Mouse (Mus musculus) forebrain, embryonic 13.5 days (tissue): Measurements from ENCODE around the gene Nhsl2. TPM values are rescaled to one million over a fixed set of nuclear protein-coding genes. Genes with fewer than 3 reads are reported as not detected.

Experiments
- ATAC-seq: fragments of 200-750 bp; cut with Nextera tagmentation; 2 replicates; pipeline ENCODE4 v1.8.0; 2017
- H3K27ac ChIP-seq: fragments of 300-500 bp; sonication (generic); 2 replicates; pipeline ENCODE4 v1.5.1; 2015; ENCODE audit warnings: inconsistent platforms, mild to moderate bottlenecking, moderate library complexity
- H3K27me3 ChIP-seq: fragments of 300-500 bp; sonication (generic); 2 replicates; pipeline ENCODE4 v1.6.1; 2015; ENCODE audit warnings: mild to moderate bottlenecking, inconsistent platforms
- H3K36me3 ChIP-seq: fragments of 300-500 bp; sonication (generic); 2 replicates; pipeline ENCODE4 v1.6.1; 2015; ENCODE audit warnings: mild to moderate bottlenecking, inconsistent platforms; ENCODE audit not compliant: poor library complexity, severe bottlenecking
- H3K4me1 ChIP-seq: fragments of 300-500 bp; sonication (generic); 2 replicates; pipeline ENCODE4 v1.6.1; 2015; ENCODE audit warnings: inconsistent platforms
- H3K4me2 ChIP-seq: fragments of 300-500 bp; sonication (generic); 2 replicates; pipeline ENCODE4 v1.6.1; 2015; ENCODE audit warnings: inconsistent platforms, mild to moderate bottlenecking, moderate library complexity
- H3K4me3 ChIP-seq: fragments of 300-500 bp; sonication (generic); 2 replicates; pipeline ENCODE4 v1.5.1; 2015; ENCODE audit warnings: mild to moderate bottlenecking, inconsistent platforms
- H3K9ac ChIP-seq: fragments of 300-500 bp; sonication (generic); 2 replicates; pipeline ENCODE4 v1.6.1; 2015; ENCODE audit warnings: mild to moderate bottlenecking, inconsistent platforms
- H3K9me3 ChIP-seq: fragments of 300-500 bp; sonication (generic); replicated peaks from 2 replicates; pipeline ENCODE4 v1.6.1; 2016; ENCODE audit warnings: inconsistent platforms
- WGBS: fragments of 180-500 bp; shearing (Covaris S2); methylation state at CpG from one replicate; pipeline ENCODE4 v1.1.7; 2015; 5-methylcytosine and 5-hydroxymethylcytosine counted together
- polyA plus RNA-seq: library from polyadenylated mRNA; unstranded; fragments of >200 nt; fragmentation: Nextera tagmentation; extraction: Ambion mirVana; gene quantifications from 2 replicates; pipeline ENCODE4 v1.2.1, GENCODE M21; 2015

Nhsl2 gene
- polyA plus RNA-seq, 1 experiment from 2014 or later, result 6.2 TPM

DNA sequence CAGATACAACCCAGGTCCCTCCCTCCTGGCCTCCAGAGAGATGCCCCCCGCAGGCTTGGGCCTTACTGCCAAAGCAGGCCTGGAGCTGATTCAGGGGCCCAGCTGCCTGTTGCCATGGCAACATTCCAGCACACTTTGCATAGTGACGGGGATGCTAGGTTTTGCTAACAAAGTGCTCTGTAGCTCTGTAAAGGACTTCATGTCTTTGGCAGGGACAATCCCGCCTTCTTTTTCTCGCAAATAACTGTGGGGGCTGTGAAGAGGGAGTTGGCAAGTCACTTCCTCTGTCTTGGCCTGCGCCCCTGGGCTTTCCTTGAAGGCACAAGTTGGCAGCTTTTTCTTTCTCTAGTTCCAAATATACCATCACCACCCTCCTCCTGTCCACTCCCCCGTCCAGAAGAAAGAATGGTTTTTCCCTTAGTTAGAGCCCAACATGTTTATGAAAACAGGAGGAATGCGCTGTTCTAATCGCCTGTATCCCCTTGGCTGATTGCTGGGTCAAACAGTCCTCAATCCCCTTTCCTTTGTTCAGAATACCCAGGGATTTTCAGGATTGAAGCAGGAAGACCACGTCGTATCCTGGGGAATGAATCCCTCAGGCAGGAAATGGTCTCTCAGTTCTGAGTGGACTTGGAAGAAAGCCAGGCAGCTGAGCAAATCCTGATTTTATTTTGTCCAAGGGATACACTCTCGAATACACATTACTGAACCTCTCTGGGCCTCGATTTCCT lies 144.8 kb downstream of the Nhsl2 start:
- peak overlapping the region; percentile 21; the same call in 1 of the 2 replicates for H3K4me2 ChIP-seq
- H3K4me1 ChIP-seq, result peaks cover 10% of the 10 kb centered on the region; the same call in 1 of the 2 replicates
- H3K27me3 ChIP-seq, result peaks cover 17% of the 10 kb centered on the region; the same call in 1 of the 2 replicates
- H3K27ac ChIP-seq, result peak overlapping the region; percentile 77
- WGBS, result 23% methylated on average over 12 of the region's 12 CpGs
- no peak overlapping the region for H3K9ac ChIP-seq
- H3K9me3 ChIP-seq, result no peaks in the 10 kb centered on the region
- ATAC-seq, result peak; percentile 92
- H3K4me3 ChIP-seq, result no peak overlapping the region
- no peaks in the 10 kb centered on the region for H3K36me3 ChIP-seq

- ATAC-seq, result no peak
- Histone ChIP-seq H3K9ac (no peak overlapping the region), H3K27me3 (peaks cover 21% of the 10 kb centered on the region; the same call in 1 of the 2 replicates), H3K4me1 (peaks cover 10% of the 10 kb centered on the region; the same call in 1 of the 2 replicates), H3K4me2 (no peak overlapping the region), H3K9me3 (no peaks in the 10 kb centered on the region), H3K36me3 (no peaks in the 10 kb centered on the region), H3K27ac (no peak overlapping the region), H3K4me3 (no peak overlapping the region)
- WGBS, result 65% methylated on average over 2 of the region's 2 CpGs
Observed at GRCm38 (mm10) chrX:101996726-101997125, 147.5 kb downstream of the Nhsl2 start.

DNA sequence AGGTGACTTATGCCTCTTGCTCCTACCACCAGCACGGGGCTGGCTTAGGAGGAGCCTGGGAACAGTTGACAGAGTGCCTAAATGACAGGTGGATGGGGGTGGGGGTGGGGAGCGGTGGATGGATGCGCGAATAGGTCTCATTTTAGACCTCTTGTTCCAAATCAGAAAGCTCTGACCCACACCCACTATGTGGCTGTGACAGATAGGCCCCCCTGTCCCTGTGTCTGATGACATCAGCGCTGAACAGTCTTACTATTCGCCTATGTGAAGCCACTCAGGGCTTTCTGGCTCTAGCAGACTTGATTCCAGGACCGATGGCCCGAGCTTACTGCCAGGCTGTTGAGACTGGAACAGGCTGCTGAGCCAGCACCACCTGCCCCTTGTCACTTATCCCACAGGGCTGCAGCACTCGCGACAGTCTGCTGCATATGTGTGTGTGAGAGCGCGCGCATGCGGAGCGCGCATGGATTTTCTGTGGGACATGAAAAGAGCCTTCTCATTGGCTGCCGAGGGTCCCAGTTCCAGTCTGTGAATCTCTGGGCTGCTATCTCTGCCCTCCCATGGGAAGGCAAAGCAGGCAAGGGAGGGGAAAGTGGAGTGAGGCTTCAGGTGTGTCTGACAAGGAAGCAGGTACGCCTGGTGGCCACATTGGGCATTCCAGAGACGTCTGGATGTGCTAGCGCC lies 154.6 kb downstream of the Nhsl2 start:
- WGBS, result 16% methylated on average over 20 of the region's 20 CpGs
- H3K4me2 ChIP-seq, result peak overlapping the region; percentile 59
- H3K36me3 ChIP-seq, result no peaks in the 10 kb centered on the region
- peak overlapping the region; percentile 34 for H3K9ac ChIP-seq
- peaks cover 10% of the 10 kb centered on the region for H3K4me1 ChIP-seq
- H3K27me3 ChIP-seq, result peaks cover 64% of the 10 kb centered on the region
- ATAC-seq, result peak; percentile 89
- no peaks in the 10 kb centered on the region for H3K9me3 ChIP-seq
- peak overlapping the region; percentile 34 for H3K4me3 ChIP-seq
- H3K27ac ChIP-seq, result no peak overlapping the region

DNA sequence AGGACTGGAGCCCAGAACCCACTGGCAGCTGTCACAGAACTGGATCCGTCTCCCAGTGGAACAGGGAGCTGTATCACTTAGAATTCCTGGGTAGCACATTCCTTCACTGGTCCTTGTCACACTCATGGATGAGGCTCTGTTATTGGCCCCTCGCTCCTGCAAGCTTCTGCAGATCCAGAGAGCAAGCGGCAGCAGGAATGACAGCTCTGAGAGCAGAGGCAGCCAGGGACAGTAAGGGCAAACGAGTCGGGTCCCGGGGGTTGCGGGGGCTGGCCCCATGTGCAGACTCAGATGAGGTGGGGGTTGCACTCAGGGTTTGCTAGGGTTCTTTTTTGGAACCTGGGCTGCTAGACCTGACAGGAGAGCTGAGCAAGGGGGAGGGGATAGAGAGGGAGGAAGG lies 155.2 kb downstream of the Nhsl2 start:
- H3K9ac ChIP-seq, result peak overlapping the region; percentile 34; the same call in 1 of the 2 replicates
- 18% methylated on average over 7 of the region's 7 CpGs for WGBS
- H3K4me3 ChIP-seq, result peak overlapping the region; percentile 34
- peaks cover 64% of the 10 kb centered on the region for H3K27me3 ChIP-seq
- ATAC-seq, result peak; percentile 46
- peak overlapping the region; percentile 59 for H3K4me2 ChIP-seq
- no peak overlapping the region for H3K27ac ChIP-seq
- H3K36me3 ChIP-seq, result no peaks in the 10 kb centered on the region
- H3K9me3 ChIP-seq, result no peaks in the 10 kb centered on the region
- peaks cover 10% of the 10 kb centered on the region for H3K4me1 ChIP-seq

DNA sequence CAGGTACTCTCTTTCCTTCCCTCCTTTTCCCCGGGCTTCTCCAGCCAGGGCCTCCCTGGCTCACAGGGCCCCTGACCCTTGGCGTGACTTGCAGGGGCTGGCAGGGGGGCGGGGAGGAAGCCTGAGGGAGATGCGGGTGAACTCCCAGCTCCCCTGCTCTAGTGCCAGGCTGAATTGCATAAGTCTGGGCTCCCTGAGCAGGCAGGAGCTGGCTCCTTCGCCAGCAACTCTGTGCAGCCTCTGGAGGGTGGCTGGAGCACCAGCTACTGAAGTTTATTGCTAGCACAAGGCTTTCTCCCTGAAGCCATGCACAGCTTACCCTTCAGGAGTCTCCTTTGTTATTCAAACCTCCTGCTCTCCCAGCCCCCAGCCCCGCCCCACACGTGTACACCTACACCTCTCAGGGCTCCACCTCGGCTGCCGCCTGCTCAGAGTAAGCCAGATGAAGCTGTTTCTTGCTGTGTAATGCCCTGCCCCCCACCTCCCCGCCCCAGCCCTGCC lies 156.0 kb downstream of the Nhsl2 start:
- Histone ChIP-seq H3K4me1 (peaks cover 10% of the 10 kb centered on the region), H3K4me2 (peak overlapping the region; percentile 59), H3K36me3 (no peaks in the 10 kb centered on the region), H3K9me3 (no peaks in the 10 kb centered on the region), H3K9ac (no peak overlapping the region), H3K4me3 (peak overlapping the region; percentile 23), H3K27me3 (peaks cover 61% of the 10 kb centered on the region), H3K27ac (no peak overlapping the region)
- 8% methylated on average over 6 of the region's 10 CpGs for WGBS
- ATAC-seq, result no peak

- Histone ChIP-seq H3K36me3 (no peaks in the 10 kb centered on the region), H3K9ac (no peak overlapping the region), H3K27ac (no peak overlapping the region), H3K4me3 (no peak overlapping the region), H3K27me3 (peaks cover 45% of the 10 kb centered on the region), H3K4me2 (no peak overlapping the region), H3K4me1 (peaks cover 10% of the 10 kb centered on the region), H3K9me3 (no peaks in the 10 kb centered on the region)
- no peak for ATAC-seq
- 63% methylated on average over 2 of the region's 2 CpGs for WGBS
Observed at GRCm38 (mm10) chrX:102007935-102008334, 158.8 kb downstream of the Nhsl2 start.

- H3K9ac ChIP-seq, result no peak overlapping the region
- ATAC-seq, result no peak
- H3K4me1 ChIP-seq, result no peaks in the 10 kb centered on the region
- peaks cover 23% of the 10 kb centered on the region for H3K27me3 ChIP-seq
- H3K36me3 ChIP-seq, result no peaks in the 10 kb centered on the region
- H3K4me2 ChIP-seq, result no peak overlapping the region
- 51% methylated on average over 9 of the region's 9 CpGs for WGBS
- H3K27ac ChIP-seq, result no peak overlapping the region
- H3K4me3 ChIP-seq, result no peak overlapping the region
- H3K9me3 ChIP-seq, result no peaks in the 10 kb centered on the region
Observed at GRCm38 (mm10) chrX:102017213-102017923, 168.2 kb downstream of the Nhsl2 start.

DNA sequence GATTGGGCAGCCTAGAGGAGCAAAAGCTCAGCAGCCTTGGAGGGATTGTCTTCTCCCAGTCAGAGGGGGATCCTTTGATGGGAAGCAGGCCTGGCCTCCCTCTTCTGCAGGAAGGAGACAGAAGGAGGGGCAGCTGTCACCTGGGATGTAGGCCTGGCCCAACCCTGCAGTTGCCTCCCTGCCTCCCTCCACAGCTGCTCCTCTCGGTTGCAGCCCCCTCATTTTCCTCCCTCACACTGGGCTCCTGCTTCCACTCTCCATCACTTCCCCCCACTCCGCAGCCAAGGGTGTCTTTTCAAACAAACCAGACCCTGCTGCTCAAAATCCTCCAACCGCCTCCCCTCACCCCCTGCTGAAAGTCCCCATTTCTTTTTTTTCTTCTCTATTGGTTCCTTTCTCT lies 169.7 kb downstream of the Nhsl2 start:
- Histone ChIP-seq H3K27ac (no peak overlapping the region), H3K4me3 (no peak overlapping the region), H3K27me3 (peaks cover 32% of the 10 kb centered on the region), H3K9me3 (no peaks in the 10 kb centered on the region), H3K9ac (no peak overlapping the region), H3K36me3 (no peaks in the 10 kb centered on the region), H3K4me1 (no peaks in the 10 kb centered on the region), H3K4me2 (no peak overlapping the region)
- 48% methylated on average over 3 of the region's 3 CpGs for WGBS
- ATAC-seq, result no peak

- peaks cover 32% of the 10 kb centered on the region for H3K27me3 ChIP-seq
Observed at GRCm38 (mm10) chrX:102019471-102020240, 170.5 kb downstream of the Nhsl2 start.

GRCm38 (mm10) chrX:102024976-102025375 lies 175.8 kb downstream of the Nhsl2 start:
- Histone ChIP-seq H3K4me2 (no peak overlapping the region), H3K27me3 (peaks cover 23% of the 10 kb centered on the region), H3K27ac (no peak overlapping the region), H3K9ac (no peak overlapping the region), H3K4me3 (no peak overlapping the region), H3K9me3 (no peaks in the 10 kb centered on the region), H3K4me1 (no peaks in the 10 kb centered on the region), H3K36me3 (no peaks in the 10 kb centered on the region)
- ATAC-seq, result no peak
- 80% methylated on average over 3 of the region's 3 CpGs for WGBS

More at GRCm38 (mm10) chrX:102019471-102020240, 170.5 kb downstream of the Nhsl2 start:
- no peak overlapping the region for H3K4me2 ChIP-seq
- no peaks in the 10 kb centered on the region for H3K36me3 ChIP-seq
- no peaks in the 10 kb centered on the region for H3K9me3 ChIP-seq
- H3K27ac ChIP-seq, result no peak overlapping the region
- H3K4me1 ChIP-seq, result no peaks in the 10 kb centered on the region
- WGBS, result 76% methylated on average over 7 of the region's 7 CpGs
- no peak for ATAC-seq
- no peak overlapping the region for H3K9ac ChIP-seq
- no peak overlapping the region for H3K4me3 ChIP-seq

DNA sequence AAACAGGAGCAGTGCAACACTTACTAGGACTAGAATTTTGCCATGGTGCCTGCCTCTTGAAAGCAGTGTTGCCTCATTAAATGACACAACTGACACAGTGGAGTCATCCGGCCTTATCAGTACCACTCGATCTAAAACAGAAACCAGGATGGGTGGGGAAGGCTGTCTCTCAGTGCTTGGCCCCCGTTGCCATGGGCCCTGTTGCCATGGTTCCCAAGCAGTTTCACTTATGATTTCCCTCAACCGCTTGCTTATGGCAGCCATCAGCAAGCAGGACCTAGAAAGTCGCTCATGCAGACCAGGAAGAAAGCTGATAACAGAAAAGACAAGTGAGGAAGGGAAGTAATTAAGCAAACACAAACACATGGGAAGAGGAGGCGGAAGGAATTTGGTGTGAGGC lies 182.7 kb downstream of the Nhsl2 start:
- WGBS, result 55% methylated on average over 6 of the region's 6 CpGs
- no peak overlapping the region for H3K27ac ChIP-seq
- no peak overlapping the region for H3K9ac ChIP-seq
- no peaks in the 10 kb centered on the region for H3K9me3 ChIP-seq
- no peak overlapping the region for H3K4me3 ChIP-seq
- no peak for ATAC-seq
- H3K4me2 ChIP-seq, result no peak overlapping the region
- H3K4me1 ChIP-seq, result 0 out of 2 replicates have a peak, but pooled peaks cover 4% of the 10 kb centered on the region
- H3K36me3 ChIP-seq, result no peaks in the 10 kb centered on the region
- H3K27me3 ChIP-seq, result peaks cover 17% of the 10 kb centered on the region; the same call in 1 of the 2 replicates
